Mouse (Mus musculus) lung, postnatal 0 days (tissue): ENCODE measurements around the gene Kcnh6.

Experiments used
- CTCF ChIP-seq: IDR thresholded peaks from 2 replicates; pipeline ENCODE4 v1.5.1; 2016; ENCODE audit warnings: antibody characterized with exemption, mild to moderate bottlenecking
- EP300 ChIP-seq: IDR thresholded peaks from 2 replicates; pipeline ENCODE4 v1.6.1; 2016; ENCODE audit warnings: antibody characterized with exemption, mild to moderate bottlenecking, control low read depth

- TF ChIP-seq EP300 (no peak), CTCF (no peak)
Observed at GRCm38 (mm10) chr11:106044349-106044748, 36.4 kb downstream of the Kcnh6 start.
